Mouse (Mus musculus) hindbrain, embryonic 11.5 days (tissue): ENCODE results near the gene Isg20l2. TPM values are rescaled to one million over a fixed set of nuclear protein-coding genes. Genes with fewer than 3 reads are reported as not detected.

Experiments used
- ATAC-seq: fragments of 200-750 bp; cut with Nextera tagmentation; 2 replicates; pipeline ENCODE4 v1.8.0; 2017; ENCODE audit warnings: mild to moderate bottlenecking, moderate TSS enrichment, moderate library complexity; ENCODE audit not compliant: low FRiP score
- DNase-seq: peaks from one replicate; pipeline ENCODE4 v3.0.0-alpha.2; 2015; ENCODE audit warnings: low spot score
- H3K27ac ChIP-seq: fragments of 300-500 bp; sonication (generic); 2 replicates; pipeline ENCODE4 v1.5.1; 2014; ENCODE audit warnings: mild to moderate bottlenecking, low read depth, low read length
- H3K27me3 ChIP-seq: fragments of 300-500 bp; sonication (generic); 2 replicates; pipeline ENCODE4 v1.6.1; 2014; ENCODE audit warnings: mild to moderate bottlenecking, low read length, moderate library complexity, mixed read lengths; ENCODE audit not compliant: control insufficient read depth, insufficient read depth
- H3K36me3 ChIP-seq: fragments of 300-500 bp; sonication (generic); 2 replicates; pipeline ENCODE4 v1.6.1; 2014; ENCODE audit warnings: mild to moderate bottlenecking, low read length, moderate library complexity, mixed read lengths; ENCODE audit not compliant: control insufficient read depth, insufficient read depth
- H3K4me1 ChIP-seq: fragments of 300-500 bp; sonication (generic); replicated peaks from 2 replicates; pipeline ENCODE4 v1.6.1; 2014; ENCODE audit warnings: low read length, mixed read lengths; ENCODE audit not compliant: control insufficient read depth, insufficient read depth
- H3K4me2 ChIP-seq: fragments of 300-500 bp; sonication (generic); replicated peaks from 2 replicates; pipeline ENCODE4 v1.6.1; 2014; ENCODE audit warnings: mild to moderate bottlenecking, low read depth, low read length
- H3K4me3 ChIP-seq: fragments of 300-500 bp; sonication (generic); 2 replicates; pipeline ENCODE4 v1.5.1; 2014; ENCODE audit warnings: low read depth, low read length
- H3K9ac ChIP-seq: fragments of 300-500 bp; sonication (generic); 2 replicates; pipeline ENCODE4 v1.6.1; 2014; ENCODE audit warnings: low read depth, low read length
- H3K9me3 ChIP-seq: fragments of 300-500 bp; sonication (generic); 2 replicates; pipeline ENCODE4 v1.6.1; 2016; ENCODE audit warnings: low read length; ENCODE audit not compliant: control insufficient read depth
- WGBS: fragments of 180-500 bp; shearing (Covaris S2); extraction: QIAGEN DNeasy Blood & Tissue Kit; methylation state at CpG from one replicate; pipeline ENCODE4 v1.1.7; 2014; 5-methylcytosine and 5-hydroxymethylcytosine counted together
- polyA plus RNA-seq: library from polyadenylated mRNA; unstranded; fragments of >200 nt; fragmentation: Nextera tagmentation; extraction: Ambion mirVana; gene quantifications from 2 replicates; pipeline ENCODE4 v1.2.1, GENCODE M21; 2014

The Isg20l2 gene
- polyA plus RNA-seq, 1 experiment from 2014 or later: 42.5 TPM

- Histone ChIP-seq H3K9ac (peak overlapping the region; percentile 44; the same call in 1 of the 2 replicates), H3K9me3 (no peaks in the 10 kb centered on the region), H3K36me3 (peaks cover 6% of the 10 kb centered on the region; the same call in 1 of the 2 replicates), H3K4me1 (peaks cover 35% of the 10 kb centered on the region), H3K27me3 (no peaks in the 10 kb centered on the region), H3K4me3 (no peak overlapping the region), H3K4me2 (peak overlapping the region; percentile 28), H3K27ac (peak overlapping the region; percentile 83)
- ATAC-seq (no peak; the same call in 1 of the 2 replicates), DNase-seq (peak; percentile 11)
- 32% methylated on average over 12 of the region's 12 CpGs for WGBS
Observed at GRCm38 (mm10) chr3:87981894-87982835, 52.1 kb downstream of the Isg20l2 start.

DNA sequence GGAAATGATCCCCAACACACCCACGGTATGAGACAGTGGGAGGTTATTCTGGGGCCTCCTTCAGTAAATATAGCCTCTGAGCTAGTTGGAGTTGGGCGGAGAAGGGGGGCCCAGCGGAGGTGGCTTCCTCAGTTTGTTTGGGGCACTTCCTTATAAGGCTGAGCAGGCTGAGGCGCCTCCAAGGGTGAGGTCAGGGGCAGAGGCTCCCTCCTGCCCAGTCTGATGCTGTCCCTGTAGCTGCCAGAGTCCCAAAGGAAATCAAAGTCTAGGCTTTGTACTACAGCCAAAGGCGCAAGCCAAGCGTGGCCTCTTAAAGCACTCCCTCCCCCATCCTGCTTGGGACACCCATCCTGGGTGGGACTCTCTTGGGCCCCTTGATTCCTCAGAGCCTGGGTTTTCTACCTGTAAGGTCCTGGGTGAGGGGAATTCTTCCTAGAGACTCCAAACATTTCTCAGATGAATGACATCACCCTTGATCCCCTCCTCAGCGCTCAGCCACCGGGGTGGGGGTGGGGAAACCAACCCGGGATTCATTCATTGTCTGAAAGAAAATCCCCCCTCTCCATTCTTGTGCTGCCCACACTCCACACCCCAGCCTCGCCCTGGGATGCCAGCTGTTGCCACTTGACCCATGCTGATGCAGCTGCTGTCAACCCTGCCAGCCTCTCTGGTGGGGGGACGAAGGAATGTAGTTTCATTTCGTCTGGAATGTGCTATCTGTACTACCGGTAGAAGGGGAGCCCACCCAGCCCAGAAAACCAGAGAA is 52.9 kb downstream of the Isg20l2 start:
- Histone ChIP-seq H3K27me3 (no peaks in the 10 kb centered on the region), H3K4me1 (peaks cover 35% of the 10 kb centered on the region), H3K9me3 (no peaks in the 10 kb centered on the region), H3K4me3 (peak overlapping the region; percentile 10; the same call in 1 of the 2 replicates), H3K4me2 (peak overlapping the region; percentile 28), H3K9ac (peak overlapping the region; percentile 44; the same call in 1 of the 2 replicates), H3K27ac (peak overlapping the region; percentile 83), H3K36me3 (peaks cover 2% of the 10 kb centered on the region; the same call in 1 of the 2 replicates)
- WGBS: 0% methylated on average over 13 of the region's 13 CpGs
- ATAC-seq (peak; percentile 12; the same call in 1 of the 2 replicates), DNase-seq (peak; percentile 69)

DNA sequence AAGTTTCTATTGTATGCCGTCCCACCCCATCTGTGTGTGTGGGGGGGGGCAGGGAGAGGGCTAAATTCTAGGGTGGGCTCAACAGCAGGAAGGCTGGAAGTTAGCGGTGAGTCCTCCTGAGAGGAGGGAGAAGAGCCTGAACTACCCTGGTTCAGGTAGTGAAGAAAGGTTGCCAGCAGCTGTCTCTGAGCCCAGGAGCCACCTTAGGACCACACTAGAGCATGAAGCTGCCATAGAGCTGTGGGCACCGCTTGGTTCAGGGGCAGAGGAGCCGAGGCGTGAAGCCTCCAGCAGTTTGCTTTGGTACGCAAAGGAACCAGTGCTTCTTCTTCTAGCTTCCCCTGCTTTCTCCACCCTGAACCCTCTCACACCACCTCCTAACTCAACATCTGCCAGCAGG is 53.5 kb downstream of the Isg20l2 start:
- 39% methylated on average over 6 of the region's 6 CpGs for WGBS

GRCm38 (mm10) chr3:87984094-87984493 is 54.0 kb downstream of the Isg20l2 start:
- H3K9ac ChIP-seq: no peak overlapping the region; the same call in 1 of the 2 replicates
- 41% methylated on average over 3 of the region's 3 CpGs for WGBS
- H3K4me3 ChIP-seq: no peak overlapping the region
- H3K36me3 ChIP-seq: no peaks in the 10 kb centered on the region
- no peaks in the 10 kb centered on the region for H3K9me3 ChIP-seq
- peak overlapping the region; percentile 83; the same call in 1 of the 2 replicates for H3K27ac ChIP-seq
- no peaks in the 10 kb centered on the region for H3K27me3 ChIP-seq
- ATAC-seq (no peak), DNase-seq (no peak)
- H3K4me1 ChIP-seq: peaks cover 38% of the 10 kb centered on the region
- no peak overlapping the region; the same call in 1 of the 2 replicates for H3K4me2 ChIP-seq

More for the DNA sequence above, 53.5 kb downstream of the Isg20l2 start:
- Histone ChIP-seq H3K27me3 (no peaks in the 10 kb centered on the region), H3K9me3 (no peaks in the 10 kb centered on the region), H3K4me3 (no peak overlapping the region), H3K36me3 (no peaks in the 10 kb centered on the region), H3K4me2 (peak overlapping the region; percentile 28), H3K27ac (peak overlapping the region; percentile 83), H3K4me1 (peaks cover 38% of the 10 kb centered on the region), H3K9ac (peak overlapping the region; percentile 44; the same call in 1 of the 2 replicates)
- ATAC-seq (no peak), DNase-seq (no peak)

- no peaks in the 10 kb centered on the region for H3K9me3 ChIP-seq
- no peaks in the 10 kb centered on the region for H3K36me3 ChIP-seq
- H3K9ac ChIP-seq: peak overlapping the region; percentile 20; the same call in 1 of the 2 replicates
- no peak overlapping the region for H3K4me3 ChIP-seq
- peaks cover 35% of the 10 kb centered on the region for H3K4me1 ChIP-seq
- H3K27ac ChIP-seq: peak overlapping the region; percentile 79
- peak; percentile 70 for DNase-seq
- H3K27me3 ChIP-seq: no peaks in the 10 kb centered on the region; the same call in 1 of the 2 replicates
- WGBS: 38% methylated on average over 12 of the region's 12 CpGs
- ATAC-seq: peak; percentile 17; the same call in 1 of the 2 replicates
- peak overlapping the region; percentile 13; the same call in 1 of the 2 replicates for H3K4me2 ChIP-seq
Observed at GRCm38 (mm10) chr3:87985505-87986320, 55.6 kb downstream of the Isg20l2 start.

GRCm38 (mm10) chr3:87986868-87987267 is 56.8 kb downstream of the Isg20l2 start:
- Histone ChIP-seq H3K4me1 (peaks cover 32% of the 10 kb centered on the region), H3K9me3 (no peaks in the 10 kb centered on the region), H3K36me3 (no peaks in the 10 kb centered on the region), H3K4me2 (peak overlapping the region; percentile 74), H3K27ac (peak overlapping the region; percentile 59; the same call in 1 of the 2 replicates), H3K4me3 (peak overlapping the region; percentile 31), H3K27me3 (no peaks in the 10 kb centered on the region; the same call in 1 of the 2 replicates), H3K9ac (no peak overlapping the region)
- DNase-seq (peak; percentile 100), ATAC-seq (peak; percentile 79)
- 0% methylated on average over 17 of the region's 17 CpGs for WGBS

GRCm38 (mm10) chr3:87987633-87988032 is 57.5 kb downstream of the Isg20l2 start:
- peak overlapping the region; percentile 59; the same call in 1 of the 2 replicates for H3K27ac ChIP-seq
- no peaks in the 10 kb centered on the region for H3K36me3 ChIP-seq
- ATAC-seq (peak; percentile 67), DNase-seq (peak; percentile 85)
- under 1% methylated on average over 15 of the region's 15 CpGs for WGBS
- H3K4me3 ChIP-seq: peak overlapping the region; percentile 31
- H3K9me3 ChIP-seq: no peaks in the 10 kb centered on the region
- peak overlapping the region; percentile 57 for H3K9ac ChIP-seq
- H3K27me3 ChIP-seq: no peaks in the 10 kb centered on the region; the same call in none of the 2 replicates
- peaks cover 26% of the 10 kb centered on the region for H3K4me1 ChIP-seq
- peak overlapping the region; percentile 74 for H3K4me2 ChIP-seq
